Mouse (Mus musculus) retina, embryonic 14.5 days (tissue): ENCODE results near the gene Atp9a.

ENCODE experiments used
- DNase-seq: peaks from one replicate; pipeline ENCODE4 v3.0.0-alpha.2; 2015; ENCODE audit warnings: low spot score

Atp9a gene

GRCm38 (mm10) chr2:168681531-168681930 is 60.7 kb downstream of the Atp9a start:
- DNase-seq: no peak

- no peak for DNase-seq
Observed at GRCm38 (mm10) chr2:168679381-168680199, 62.6 kb downstream of the Atp9a start.

GRCm38 (mm10) chr2:168678662-168679294 is 63.4 kb downstream of the Atp9a start:
- DNase-seq: peak; percentile 33

GRCm38 (mm10) chr2:168677650-168678049 is 64.6 kb downstream of the Atp9a start:
- peak; percentile 64 for DNase-seq

- no peak for DNase-seq
Observed at GRCm38 (mm10) chr2:168671724-168672123, 70.5 kb downstream of the Atp9a start.

- no peak for DNase-seq
Observed at GRCm38 (mm10) chr2:168670241-168670640, 72.0 kb downstream of the Atp9a start.

- DNase-seq: peak; percentile 43
Observed at GRCm38 (mm10) chr2:168669762-168670161, 72.4 kb downstream of the Atp9a start.

GRCm38 (mm10) chr2:168667745-168668144 is 74.5 kb downstream of the Atp9a start:
- DNase-seq: no peak

- no peak for DNase-seq
Observed at GRCm38 (mm10) chr2:168665680-168666079, 76.5 kb downstream of the Atp9a start.

GRCm38 (mm10) chr2:168663716-168664115 is 78.5 kb downstream of the Atp9a start:
- no peak for DNase-seq

- DNase-seq: no peak
Observed at GRCm38 (mm10) chr2:168663216-168663615, 79.0 kb downstream of the Atp9a start.

- DNase-seq: no peak
Observed at GRCm38 (mm10) chr2:168661802-168662201, 80.4 kb downstream of the Atp9a start.

GRCm38 (mm10) chr2:168660344-168660743 is 81.9 kb downstream of the Atp9a start:
- DNase-seq: no peak

GRCm38 (mm10) chr2:168658551-168658950 is 83.7 kb downstream of the Atp9a start:
- no peak for DNase-seq

- no peak for DNase-seq
Observed at GRCm38 (mm10) chr2:168656569-168657308, 85.5 kb downstream of the Atp9a start.

- no peak for DNase-seq
Observed at GRCm38 (mm10) chr2:168654983-168655669, 87.1 kb downstream of the Atp9a start.

GRCm38 (mm10) chr2:168654482-168654881 is 87.7 kb downstream of the Atp9a start:
- DNase-seq: no peak

GRCm38 (mm10) chr2:168651757-168652156 is 90.5 kb downstream of the Atp9a start:
- peak; percentile 43 for DNase-seq

- no peak for DNase-seq
Observed at GRCm38 (mm10) chr2:168648171-168648570, 94.0 kb downstream of the Atp9a start.

- no peak for DNase-seq
Observed at GRCm38 (mm10) chr2:168644855-168645254, 97.4 kb downstream of the Atp9a start.

GRCm38 (mm10) chr2:168643524-168644177 is 98.6 kb downstream of the Atp9a start:
- DNase-seq: no peak

- DNase-seq: no peak
Observed at GRCm38 (mm10) chr2:168642187-168642586, 100.0 kb downstream of the Atp9a start.
